Mouse (Mus musculus) spleen, adult 10 weeks (tissue): Measurements from ENCODE around the gene Slc35d3. TPM values are rescaled to one million over a fixed set of nuclear protein-coding genes. Genes with fewer than 3 reads are reported as not detected.

Experiments used
- polyA plus RNA-seq: library from polyadenylated mRNA; stranded (reverse); fragments of 350-450 nt; fragmentation: Illumina TruSeq; extraction: RNeasy Lipid Tissue Mini Kit (QIAGEN cat#74804); gene quantifications from one replicate; pipeline ENCODE4 v1.2.3, GENCODE M21; 2015; ENCODE audit warnings: low replicate concordance; ENCODE audit not compliant: insufficient read depth

Gene Slc35d3
- 1.5 TPM for polyA plus RNA-seq

GRCm38 (mm10) chr10:19850998-19851691, at the start of gene Slc35d3:
TSS of gene Slc35d3 (minus strand) at chr10:19851459.

Other genes starting within 250 kb of the Slc35d3 start
- gene Il22ra2, start 229.5 kb downstream of the Slc35d3 start, polyA plus RNA-seq = 9.9 TPM
- gene Il20ra, start 138.9 kb downstream of the Slc35d3 start, polyA plus RNA-seq = not detected
- gene Pex7, start 56.2 kb upstream of the Slc35d3 start, polyA plus RNA-seq = 27.4 TPM
- 32.6 TPM for gene Map3k5, start 83.0 kb upstream of the Slc35d3 start, polyA plus RNA-seq